Mouse (Mus musculus): Measurements from ENCODE around the gene S1pr5.

- no peak for TF ChIP-seq CTCF (IDR thresholded peaks at IDR 0.05; ENCODE audit: borderline replicate concordance, control insufficient read depth, extremely low read depth, insufficient read depth, low read length, poor library complexity)
- TF ChIP-seq POLR2A (IDR thresholded peaks at IDR 0.05; ENCODE audit: control insufficient read depth, extremely low read depth, insufficient read depth, low read length, poor library complexity), result no peak
These were observed 40.4 kb upstream of the S1pr5 start for GRCm38 (mm10) chr9:21288404-21289336.

Measured in thymus, adult 2 months (tissue).